Mouse (Mus musculus): ENCODE measurements around the gene Pebp1. TPM values are rescaled to one million over a fixed set of nuclear protein-coding genes. Genes with fewer than 3 reads are reported as not detected.

The Pebp1 gene
- total and polyA plus RNA-seq, 2 experiments: 253 to 719 TPM

DNA sequence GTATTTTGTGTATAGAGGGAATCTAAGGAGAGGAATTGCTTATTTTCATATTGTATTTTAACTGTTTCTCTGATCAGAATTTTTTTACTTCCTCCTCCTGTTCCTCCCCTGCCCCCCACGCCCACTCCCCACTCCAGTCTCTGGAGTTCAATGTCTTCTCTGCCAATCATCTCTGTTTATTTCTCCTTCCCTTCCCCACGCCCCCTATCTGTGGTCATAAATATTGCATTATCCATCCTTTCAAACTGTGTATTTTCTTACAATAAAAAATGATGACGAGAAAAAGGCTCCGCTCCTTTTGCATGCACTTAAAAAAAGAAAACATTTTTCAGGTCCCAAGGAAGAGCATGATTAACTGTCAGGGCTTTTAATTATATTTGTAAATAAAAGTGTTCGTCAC, 12.6 kb downstream of the Pebp1 start:
- Histone ChIP-seq H3K9ac (ENCODE audit: low read depth, low read length) (no peak overlapping the region), H3K27me3 (ENCODE audit: control insufficient read depth, insufficient read depth, low read length) (no peaks in the 10 kb centered on the region), H3K36me3 (ENCODE audit: control insufficient read depth, insufficient read depth, low read length) (no peaks in the 10 kb centered on the region; the same call in 1 of the 2 replicates), H3K27ac (replicated peaks; ENCODE audit: insufficient read depth, low read depth, low read length) (no peak overlapping the region), H3K4me3 (ENCODE audit: insufficient read depth, low read depth, low read length) (no peak overlapping the region), H3K79me2 (ENCODE audit: control insufficient read depth, insufficient read depth, low read length) (no peaks in the 10 kb centered on the region), H3K4me1 (ENCODE audit: control insufficient read depth, insufficient read depth, low read length) (peaks cover 10% of the 10 kb centered on the region)
- TF ChIP-seq CTCF (IDR thresholded peaks at IDR 0.05; ENCODE audit: low read depth, low read length): no peak
- no peak for TF ChIP-seq POLR2A (IDR thresholded peaks at IDR 0.05; ENCODE audit: extremely low read depth, insufficient read depth, low read length)
- 70% methylated on average over 5 of the region's 5 CpGs for WGBS
- no peak for DNase-seq (ENCODE audit: extremely low read depth, low read depth, low spot score)

DNA sequence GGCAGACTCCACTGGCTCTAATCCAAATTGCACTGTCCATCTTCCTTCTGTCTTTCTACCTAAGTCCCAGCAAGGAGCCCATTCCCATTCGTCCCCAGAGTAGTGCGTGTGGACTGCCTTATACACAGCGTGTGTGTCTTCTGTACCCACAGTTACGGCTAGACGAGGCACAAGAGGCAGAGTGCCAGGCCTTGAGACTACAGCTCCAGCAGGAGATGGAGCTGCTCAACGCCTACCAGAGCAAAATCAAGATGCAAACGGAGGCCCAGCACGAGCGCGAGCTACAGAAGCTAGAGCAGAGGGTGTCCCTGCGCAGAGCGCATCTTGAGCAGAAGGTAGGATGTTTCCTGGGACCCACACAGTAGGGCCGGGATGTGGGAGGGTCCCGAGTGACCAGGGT, 15.5 kb downstream of the Pebp1 start:
- WGBS: 95% methylated on average over 14 of the region's 14 CpGs

DNA sequence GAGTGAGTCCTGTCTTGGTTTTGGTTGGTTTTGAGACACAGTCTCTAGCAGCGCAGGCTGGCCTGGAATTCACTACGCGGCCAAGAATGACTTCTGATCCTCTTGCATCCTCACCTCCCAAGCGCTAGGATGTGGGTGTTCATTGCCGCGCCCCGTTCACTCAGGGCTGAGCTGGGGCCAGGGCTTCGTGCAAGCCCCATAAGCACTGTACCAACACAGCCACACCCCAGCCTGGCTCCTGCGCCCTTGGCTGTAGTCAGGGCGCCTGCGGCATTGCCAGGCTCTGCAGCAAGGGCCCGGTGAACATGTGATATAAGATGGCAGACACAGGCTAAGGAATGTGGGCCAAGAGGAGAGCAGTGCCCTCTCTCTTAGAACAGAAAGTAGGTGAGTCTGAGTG, 18.0 kb downstream of the Pebp1 start:
- DNase-seq (ENCODE audit: extremely low read depth, low read depth, low spot score): no peak
- H3K4me1 ChIP-seq (ENCODE audit: control insufficient read depth, insufficient read depth, low read length): no peaks in the 10 kb centered on the region
- peaks cover 4% of the 10 kb centered on the region; the same call in 1 of the 2 replicates for H3K36me3 ChIP-seq (ENCODE audit: control insufficient read depth, insufficient read depth, low read length)
- no peak overlapping the region for H3K4me3 ChIP-seq (ENCODE audit: insufficient read depth, low read depth, low read length)
- no peaks in the 10 kb centered on the region for H3K79me2 ChIP-seq (ENCODE audit: control insufficient read depth, insufficient read depth, low read length)
- no peak for TF ChIP-seq CTCF (IDR thresholded peaks at IDR 0.05; ENCODE audit: low read depth, low read length)
- no peak for TF ChIP-seq POLR2A (IDR thresholded peaks at IDR 0.05; ENCODE audit: extremely low read depth, insufficient read depth, low read length)
- 95% methylated on average over 12 of the region's 12 CpGs for WGBS
- H3K27me3 ChIP-seq (ENCODE audit: control insufficient read depth, insufficient read depth, low read length): no peaks in the 10 kb centered on the region
- H3K9ac ChIP-seq (ENCODE audit: low read depth, low read length): no peak overlapping the region
- H3K27ac ChIP-seq (replicated peaks; ENCODE audit: insufficient read depth, low read depth, low read length): no peak overlapping the region

More for the DNA sequence above, 15.5 kb downstream of the Pebp1 start:
- no peak for DNase-seq (ENCODE audit: extremely low read depth, low read depth, low spot score)
- no peaks in the 10 kb centered on the region for H3K79me2 ChIP-seq (ENCODE audit: control insufficient read depth, insufficient read depth, low read length)
- no peak overlapping the region for H3K27ac ChIP-seq (replicated peaks; ENCODE audit: insufficient read depth, low read depth, low read length)
- no peak overlapping the region for H3K4me3 ChIP-seq (ENCODE audit: insufficient read depth, low read depth, low read length)
- H3K36me3 ChIP-seq (ENCODE audit: control insufficient read depth, insufficient read depth, low read length): no peaks in the 10 kb centered on the region; the same call in 1 of the 2 replicates
- no peak for TF ChIP-seq CTCF (IDR thresholded peaks at IDR 0.05; ENCODE audit: low read depth, low read length)
- TF ChIP-seq POLR2A (IDR thresholded peaks at IDR 0.05; ENCODE audit: extremely low read depth, insufficient read depth, low read length): no peak
- H3K4me1 ChIP-seq (ENCODE audit: control insufficient read depth, insufficient read depth, low read length): no peaks in the 10 kb centered on the region
- no peak overlapping the region for H3K9ac ChIP-seq (ENCODE audit: low read depth, low read length)
- no peaks in the 10 kb centered on the region for H3K27me3 ChIP-seq (ENCODE audit: control insufficient read depth, insufficient read depth, low read length)

DNA sequence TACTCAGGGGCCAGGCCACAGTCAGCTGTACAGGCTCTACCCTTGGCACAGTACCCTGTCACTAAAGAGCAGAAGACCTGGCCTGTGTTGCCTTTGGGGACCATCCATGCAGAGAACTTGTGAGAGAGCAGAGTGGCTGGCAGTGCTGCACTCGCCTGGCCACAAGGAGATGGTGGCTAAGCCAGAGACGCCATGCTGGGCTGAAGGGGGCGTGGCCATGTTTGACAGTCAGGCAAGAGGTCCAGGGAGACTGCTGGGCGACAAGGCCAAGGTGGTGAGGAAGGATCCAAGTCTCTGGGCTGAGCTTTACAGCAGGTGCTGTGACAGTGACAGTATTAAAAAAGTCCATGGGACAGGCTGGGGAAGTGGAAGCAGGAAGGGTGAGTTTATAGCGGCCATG, 18.7 kb downstream of the Pebp1 start:
- Histone ChIP-seq H3K9ac (ENCODE audit: low read depth, low read length) (no peak overlapping the region), H3K79me2 (ENCODE audit: control insufficient read depth, insufficient read depth, low read length) (no peaks in the 10 kb centered on the region), H3K4me1 (ENCODE audit: control insufficient read depth, insufficient read depth, low read length) (no peaks in the 10 kb centered on the region), H3K36me3 (ENCODE audit: control insufficient read depth, insufficient read depth, low read length) (peaks cover 10% of the 10 kb centered on the region), H3K27me3 (ENCODE audit: control insufficient read depth, insufficient read depth, low read length) (no peaks in the 10 kb centered on the region), H3K27ac (replicated peaks; ENCODE audit: insufficient read depth, low read depth, low read length) (no peak overlapping the region), H3K4me3 (ENCODE audit: insufficient read depth, low read depth, low read length) (no peak overlapping the region)
- DNase-seq (ENCODE audit: extremely low read depth, low read depth, low spot score): no peak
- TF ChIP-seq CTCF (IDR thresholded peaks at IDR 0.05; ENCODE audit: low read depth, low read length) (no peak), POLR2A (IDR thresholded peaks at IDR 0.05; ENCODE audit: extremely low read depth, insufficient read depth, low read length) (no peak)
- 90% methylated on average over 5 of the region's 5 CpGs for WGBS

DNA sequence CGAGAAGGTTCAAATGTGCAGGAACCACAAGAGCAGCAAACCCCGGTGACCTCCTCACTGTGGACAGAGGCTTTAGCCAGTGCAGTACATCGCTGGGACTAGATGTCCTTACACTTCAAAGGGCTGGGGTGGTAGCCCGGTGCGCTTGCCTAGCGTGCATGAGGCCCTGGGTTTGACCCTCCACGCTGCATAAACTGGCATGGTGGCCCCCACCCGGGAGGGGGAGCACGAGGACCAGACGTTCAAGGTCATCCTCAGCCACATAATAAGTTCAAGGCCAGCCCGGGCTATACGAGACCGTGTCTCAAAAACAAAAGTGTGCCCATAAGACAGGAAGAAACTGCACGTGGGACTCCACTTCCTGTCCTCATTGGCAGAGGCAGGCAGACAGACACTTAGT, 19.5 kb downstream of the Pebp1 start:
- no peak for DNase-seq (ENCODE audit: extremely low read depth, low read depth, low spot score)
- peaks cover 18% of the 10 kb centered on the region for H3K36me3 ChIP-seq (ENCODE audit: control insufficient read depth, insufficient read depth, low read length)

DNA sequence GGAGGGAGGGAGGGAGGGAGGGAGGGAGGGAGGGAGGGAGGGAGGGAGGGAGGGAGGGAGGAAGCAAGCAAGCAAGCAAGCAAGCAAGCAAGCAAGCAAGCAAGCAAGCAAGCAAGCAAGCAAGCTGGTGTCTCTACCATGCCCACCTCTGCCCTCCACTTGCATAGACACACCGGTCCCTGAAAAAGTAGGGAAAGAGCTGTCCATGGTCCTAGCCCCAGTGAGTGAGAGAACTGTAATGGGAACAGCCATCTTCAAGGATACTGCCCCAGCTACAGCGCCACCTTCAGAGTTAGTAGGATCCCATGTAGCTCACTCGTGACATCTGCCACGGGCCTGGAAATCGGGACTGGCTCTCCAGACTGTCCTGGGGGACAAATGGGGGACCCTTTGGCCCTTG, 22.7 kb downstream of the Pebp1 start:
- H3K27me3 ChIP-seq (ENCODE audit: control insufficient read depth, insufficient read depth, low read length): no peaks in the 10 kb centered on the region
- no peak overlapping the region for H3K27ac ChIP-seq (replicated peaks; ENCODE audit: insufficient read depth, low read depth, low read length)
- H3K4me3 ChIP-seq (ENCODE audit: insufficient read depth, low read depth, low read length): no peak overlapping the region
- no peaks in the 10 kb centered on the region for H3K79me2 ChIP-seq (ENCODE audit: control insufficient read depth, insufficient read depth, low read length)
- no peak for DNase-seq (ENCODE audit: extremely low read depth, low read depth, low spot score)
- peaks cover 32% of the 10 kb centered on the region for H3K36me3 ChIP-seq (ENCODE audit: control insufficient read depth, insufficient read depth, low read length)
- 82% methylated on average over 5 of the region's 5 CpGs for WGBS
- TF ChIP-seq POLR2A (IDR thresholded peaks at IDR 0.05; ENCODE audit: extremely low read depth, insufficient read depth, low read length): no peak
- no peaks in the 10 kb centered on the region for H3K4me1 ChIP-seq (ENCODE audit: control insufficient read depth, insufficient read depth, low read length)
- H3K9ac ChIP-seq (ENCODE audit: low read depth, low read length): no peak overlapping the region

More for the DNA sequence above, 19.5 kb downstream of the Pebp1 start:
- no peak for TF ChIP-seq CTCF (IDR thresholded peaks at IDR 0.05; ENCODE audit: low read depth, low read length)
- no peak for TF ChIP-seq POLR2A (IDR thresholded peaks at IDR 0.05; ENCODE audit: extremely low read depth, insufficient read depth, low read length)
- no peaks in the 10 kb centered on the region for H3K27me3 ChIP-seq (ENCODE audit: control insufficient read depth, insufficient read depth, low read length)
- no peak overlapping the region for H3K4me3 ChIP-seq (ENCODE audit: insufficient read depth, low read depth, low read length)
- H3K9ac ChIP-seq (ENCODE audit: low read depth, low read length): no peak overlapping the region
- no peaks in the 10 kb centered on the region for H3K79me2 ChIP-seq (ENCODE audit: control insufficient read depth, insufficient read depth, low read length)
- H3K27ac ChIP-seq (replicated peaks; ENCODE audit: insufficient read depth, low read depth, low read length): no peak overlapping the region
- 80% methylated on average over 14 of the region's 14 CpGs for WGBS
- H3K4me1 ChIP-seq (ENCODE audit: control insufficient read depth, insufficient read depth, low read length): no peaks in the 10 kb centered on the region

Data from liver, adult 2 months (tissue).